Comparison of ENCODE assay signal across 15 mouse cellular contexts in the genomic region with DNA sequence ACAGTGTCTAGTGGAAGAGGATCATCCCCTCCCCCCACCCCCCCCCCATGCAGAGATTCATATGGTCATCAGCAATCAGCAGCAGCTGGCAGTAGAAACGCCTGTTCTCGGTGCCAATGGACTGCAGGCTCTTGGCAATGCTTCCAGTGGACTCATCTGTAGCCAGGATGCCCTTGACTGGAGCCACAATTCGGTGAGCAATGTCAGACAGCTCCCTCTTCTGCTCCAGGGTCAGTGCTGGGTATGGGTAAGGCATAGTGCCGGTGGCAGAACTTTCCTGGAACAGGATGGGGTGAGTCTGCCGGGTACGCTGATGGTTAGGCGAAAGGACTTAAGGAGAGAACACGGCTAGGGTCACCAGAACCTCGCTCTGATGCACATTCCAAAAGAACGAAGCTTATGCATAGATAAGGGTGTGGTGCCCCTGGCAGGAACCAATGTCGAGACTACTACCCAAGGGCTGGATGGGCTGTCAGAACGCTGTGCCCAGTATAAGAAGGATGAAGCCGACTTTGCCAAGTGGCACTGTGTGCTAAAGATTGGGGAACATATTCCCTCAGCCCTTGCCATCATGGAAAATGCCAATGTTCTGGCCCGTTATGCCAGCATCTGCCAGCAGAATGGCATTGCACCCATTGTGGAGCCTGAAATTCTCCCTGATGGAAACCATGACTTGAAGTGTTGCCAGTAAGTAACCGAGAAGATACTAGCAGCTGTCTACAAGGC.
DNase-seq lines count a peak whose midpoint lies in the region; ATAC-seq and TF ChIP-seq lines count a peak whose summit lies in the region.
"Had no signal": no experiment of that assay in that cellular context is flagged by ENCODE, and none has a peak within 500 bp of the region (broad histone marks: within the 10 kb centered on the region; RNA-seq: fewer than 3 reads in every experiment).

No protein-coding gene starts in this region.

- H3K27ac ChIP-seq in midbrain, postnatal 0 days (ENCODE audit: low read depth, low read length), result no peak overlapping the region
- no peak overlapping the region for H3K27ac ChIP-seq in midbrain, embryonic 15.5 days
- H3K27ac ChIP-seq: embryonic facial prominence, embryonic 10.5 days; kidney, embryonic 15.5 days; left cerebral cortex, adult 2 months; midbrain, embryonic 10.5 days; neural tube, embryonic 13.5 days had no signal

- peak; percentile 15 for DNase-seq in gastrocnemius, postnatal 14 days
- no peak for DNase-seq in gastrocnemius, postnatal 36 days
- peak; percentile 84 for DNase-seq in midbrain, postnatal 0 days (ENCODE audit: low spot score)
- DNase-seq in cerebellum, adult 18-20 months, result peak; percentile 66 to 76
- peak; percentile 5 to 45 for DNase-seq in heart, postnatal 14 days
- no peak for DNase-seq in frontal cortex, postnatal 14 days (ENCODE audit: low spot score in 2 of 2)
- DNase-seq in MN1 (ENCODE audit: low spot score), result no peak
- DNase-seq: right cerebral cortex, postnatal 14 days; thymus, postnatal 14 days had no signal

- WGBS in midbrain, postnatal 0 days, result 92% methylated on average over 15 of the region's 15 CpGs
- 90% methylated on average over 15 of the region's 15 CpGs for WGBS in midbrain, embryonic 15.5 days

- intact Hi-C loops in gastrocnemius, postnatal 14 days (cut with DNase I; ENCODE audit: low total_unique reads), result no loop called here
- intact Hi-C loops in gastrocnemius, postnatal 36 days (cut with DNase I), result no loop called here
- intact Hi-C loops in heart, postnatal 14 days (cut with DNase I), result no loop called here

- no peak overlapping the region for H3K9ac ChIP-seq in midbrain, postnatal 0 days (replicated peaks; ENCODE audit: low read length, poor library complexity, severe bottlenecking)
- no peak overlapping the region for H3K9ac ChIP-seq in midbrain, embryonic 15.5 days
- H3K9ac ChIP-seq: kidney, embryonic 15.5 days; neural tube, embryonic 13.5 days had no signal

- no peaks in the 10 kb centered on the region for H3K4me1 ChIP-seq in midbrain, postnatal 0 days (ENCODE audit: insufficient read depth, low read length)
- no peaks in the 10 kb centered on the region for H3K4me1 ChIP-seq in midbrain, embryonic 15.5 days
- H3K4me1 ChIP-seq: embryonic facial prominence, embryonic 10.5 days; kidney, embryonic 15.5 days; midbrain, embryonic 10.5 days; neural tube, embryonic 13.5 days had no signal

- ATAC-seq in midbrain, postnatal 0 days (ENCODE audit: low FRiP score), result peak; percentile 83; the same call in 1 of the 2 replicates
- ATAC-seq in midbrain, embryonic 15.5 days (replicated peaks), result no peak

- H3K36me3 ChIP-seq in midbrain, postnatal 0 days (ENCODE audit: insufficient read depth, low read length), result no peaks in the 10 kb centered on the region
- no peaks in the 10 kb centered on the region for H3K36me3 ChIP-seq in midbrain, embryonic 15.5 days (replicated peaks)
- H3K36me3 ChIP-seq: embryonic facial prominence, embryonic 10.5 days; kidney, embryonic 15.5 days; midbrain, embryonic 10.5 days; neural tube, embryonic 13.5 days had no signal

- H3K9me3 ChIP-seq in midbrain, postnatal 0 days (ENCODE audit: low read length), result no peaks in the 10 kb centered on the region
- H3K9me3 ChIP-seq in midbrain, embryonic 15.5 days, result no peaks in the 10 kb centered on the region; the same call in 1 of the 2 replicates
- H3K9me3 ChIP-seq: kidney, embryonic 15.5 days; neural tube, embryonic 13.5 days had no signal

- H3K4me2 ChIP-seq in midbrain, postnatal 0 days (ENCODE audit: low read depth, low read length, poor library complexity, severe bottlenecking), result no peak overlapping the region
- H3K4me2 ChIP-seq in midbrain, embryonic 15.5 days, result no peak overlapping the region
- H3K4me2 ChIP-seq: kidney, embryonic 15.5 days; neural tube, embryonic 13.5 days had no signal

- H3K27me3 ChIP-seq in midbrain, postnatal 0 days (ENCODE audit: insufficient read depth, low read length), result no peaks in the 10 kb centered on the region
- no peaks in the 10 kb centered on the region for H3K27me3 ChIP-seq in midbrain, embryonic 15.5 days (replicated peaks)
- H3K27me3 ChIP-seq: kidney, embryonic 15.5 days; neural tube, embryonic 13.5 days had no signal

- H3K4me3 ChIP-seq in midbrain, postnatal 0 days (ENCODE audit: low read depth, low read length), result no peak overlapping the region
- no peak overlapping the region for H3K4me3 ChIP-seq in midbrain, embryonic 15.5 days
- H3K4me3 ChIP-seq: embryonic facial prominence, embryonic 10.5 days; kidney, embryonic 15.5 days; left cerebral cortex, adult 2 months; midbrain, embryonic 10.5 days; neural tube, embryonic 13.5 days had no signal

- no peak for TF ChIP-seq CTCF in midbrain, postnatal 0 days (IDR thresholded peaks at IDR 0.05)

Comparison
In these comparisons a context has a peak if more than half of its experiments do, and no peak if none do; other contexts are left out.
1. DNase-seq: peak in gastrocnemius, postnatal 14 days (single experiment), midbrain, postnatal 0 days (single experiment), cerebellum, adult 18-20 months (2 of 2) and heart, postnatal 14 days (2 of 2); none in gastrocnemius, postnatal 36 days (0 of 2), frontal cortex, postnatal 14 days (0 of 2) and MN1 (single experiment).